Mouse (Mus musculus): ENCODE data around the gene Etv4. TPM values are rescaled to one million over a fixed set of nuclear protein-coding genes. Genes with fewer than 3 reads are reported as not detected.

Etv4 gene
- polyA plus RNA-seq (2015; fragmentation: Nextera tagmentation; extraction: Ambion mirVana) = 4.5 and 6.4 TPM in 2 replicates

- Histone ChIP-seq H3K9me3 (no peaks in the 10 kb centered on the region), H3K4me2 (peak within 1 kb of the TSS; percentile 94), H3K36me3 (no peaks in the 10 kb centered on the region), H3K4me1 (replicated peaks) (peaks cover 25% of the 10 kb centered on the region), H3K9ac (peak within 1 kb of the TSS; percentile 68), H3K4me3 (peak within 1 kb of the TSS; percentile 52), H3K27me3 (peaks cover 90% of the 10 kb centered on the region), H3K27ac (0 out of 2 replicates have a peak within 1 kb of the TSS, but pooled peaks have one; percentile 30)
- peak; percentile 94 for ATAC-seq (ENCODE audit: low FRiP score)
- WGBS = under 1% methylated on average over 35 of the region's 35 CpGs
Observed at GRCm38 (mm10) chr11:101785143-101785851, at the start of gene Etv4. Gene Etv4 (minus strand): TSS chr11:101785371.

DNA sequence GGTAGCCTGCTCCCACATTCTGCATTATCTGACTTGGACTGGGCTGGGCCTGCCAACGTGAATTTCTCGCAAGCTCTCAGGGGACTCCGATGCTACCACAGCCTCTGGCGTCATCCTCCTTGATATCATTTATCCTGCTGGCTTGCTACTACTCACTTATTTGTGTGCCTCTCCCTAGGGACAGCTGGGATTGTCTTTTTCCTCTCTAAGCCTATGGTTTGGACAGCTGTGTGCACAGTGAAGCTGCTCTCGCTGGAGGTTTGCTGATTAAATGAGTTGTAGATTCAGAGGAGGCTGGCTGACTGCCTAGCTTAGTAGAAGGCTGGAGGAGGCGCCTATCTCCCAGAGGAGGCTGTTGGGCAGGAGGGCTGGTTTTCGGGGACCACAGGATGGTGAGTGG is 46.8 kb upstream of the Etv4 start:
- Histone ChIP-seq H3K4me3 (no peak overlapping the region), H3K4me2 (no peak overlapping the region), H3K9ac (no peak overlapping the region), H3K4me1 (replicated peaks) (peaks cover 22% of the 10 kb centered on the region), H3K27me3 (no peaks in the 10 kb centered on the region), H3K27ac (peak overlapping the region; percentile 55), H3K36me3 (no peaks in the 10 kb centered on the region), H3K9me3 (no peaks in the 10 kb centered on the region)
- 52% methylated on average over 7 of the region's 7 CpGs for WGBS
- ATAC-seq (ENCODE audit: low FRiP score) = 0 out of 2 replicates have a peak, but pooled peaks have one; percentile 49

DNA sequence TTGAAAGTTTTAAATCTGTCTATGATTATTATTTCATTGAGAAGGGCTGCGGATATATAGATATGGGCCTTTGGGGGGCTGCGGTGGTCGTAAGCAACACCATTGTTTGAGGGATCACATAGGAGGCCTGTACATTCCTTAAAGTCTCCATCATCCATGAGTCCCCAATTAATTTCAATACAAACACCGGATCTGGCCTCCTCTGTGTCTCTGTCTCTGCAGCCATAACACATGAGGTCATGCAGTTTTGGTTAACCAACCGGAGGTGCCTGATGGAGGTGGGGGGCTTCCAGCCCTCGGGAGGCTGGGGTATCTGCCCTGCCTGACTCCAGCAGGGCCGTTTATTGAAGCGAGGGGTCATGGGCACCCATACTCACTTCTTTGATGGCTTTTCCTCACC is 45.4 kb upstream of the Etv4 start:
- no peak overlapping the region for H3K9ac ChIP-seq
- H3K27me3 ChIP-seq = no peaks in the 10 kb centered on the region
- 70% methylated on average over 8 of the region's 8 CpGs for WGBS
- peaks cover 22% of the 10 kb centered on the region for H3K4me1 ChIP-seq (replicated peaks)
- no peaks in the 10 kb centered on the region for H3K9me3 ChIP-seq
- H3K27ac ChIP-seq = no peak overlapping the region
- H3K4me2 ChIP-seq = no peak overlapping the region
- ATAC-seq (ENCODE audit: low FRiP score) = no peak
- no peak overlapping the region for H3K4me3 ChIP-seq
- no peaks in the 10 kb centered on the region for H3K36me3 ChIP-seq

DNA sequence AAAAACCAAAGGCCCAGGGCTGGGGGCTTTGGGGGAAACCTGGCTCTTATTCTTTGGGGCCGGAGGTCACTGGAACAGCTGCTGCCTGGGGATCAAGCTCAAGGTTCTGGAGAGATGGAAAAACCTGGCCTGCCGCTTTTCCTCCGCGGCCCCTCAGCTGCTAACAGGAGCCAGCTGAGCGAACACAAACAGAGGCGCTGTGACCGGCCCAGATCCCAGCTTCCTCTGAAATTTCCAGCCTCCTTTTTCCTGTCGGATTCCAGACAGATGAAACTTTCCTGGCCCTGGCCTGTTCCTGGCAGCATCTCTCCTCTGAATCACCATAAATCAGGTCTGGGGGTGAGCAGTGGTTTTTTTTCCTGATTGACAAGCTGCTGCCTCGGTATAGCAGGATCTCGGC is 44.9 kb upstream of the Etv4 start:
- ATAC-seq (ENCODE audit: low FRiP score) = no peak
- Histone ChIP-seq H3K4me1 (replicated peaks) (peaks cover 22% of the 10 kb centered on the region), H3K9me3 (no peaks in the 10 kb centered on the region), H3K27ac (no peak overlapping the region), H3K36me3 (no peaks in the 10 kb centered on the region), H3K4me3 (no peak overlapping the region), H3K4me2 (no peak overlapping the region), H3K27me3 (no peaks in the 10 kb centered on the region), H3K9ac (peak overlapping the region; percentile 49; the same call in 1 of the 2 replicates)
- 25% methylated on average over 10 of the region's 10 CpGs for WGBS

GRCm38 (mm10) chr11:101828718-101829117 is 43.5 kb upstream of the Etv4 start:
- Histone ChIP-seq H3K4me3 (no peak overlapping the region), H3K36me3 (no peaks in the 10 kb centered on the region), H3K4me2 (no peak overlapping the region), H3K27ac (no peak overlapping the region), H3K9me3 (no peaks in the 10 kb centered on the region), H3K9ac (no peak overlapping the region), H3K4me1 (replicated peaks) (peaks cover 22% of the 10 kb centered on the region), H3K27me3 (0 out of 2 replicates have a peak, but pooled peaks cover 1% of the 10 kb centered on the region)
- 93% methylated on average over 4 of the region's 4 CpGs for WGBS
- no peak for ATAC-seq (ENCODE audit: low FRiP score)

DNA sequence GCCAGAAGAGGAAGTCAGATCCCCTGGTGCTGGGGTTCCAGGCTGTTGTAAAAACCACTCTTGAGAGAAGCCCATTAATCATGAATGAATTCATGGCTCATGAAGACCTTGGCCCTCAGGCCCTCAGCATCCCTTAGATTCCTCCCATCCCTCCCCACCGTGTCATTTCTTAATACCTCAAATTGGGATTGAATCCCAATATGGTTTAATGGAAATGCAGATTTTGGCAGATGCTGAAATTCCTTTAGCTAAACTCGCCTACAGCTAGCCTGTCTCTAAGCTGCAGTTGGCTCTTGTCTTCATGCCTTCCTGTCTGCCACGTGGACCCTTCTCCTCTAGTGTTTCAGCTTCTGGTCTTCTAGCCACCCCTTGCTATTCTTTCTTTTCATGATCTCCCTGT is 38.0 kb upstream of the Etv4 start:
- H3K4me2 ChIP-seq = no peak overlapping the region
- 0 out of 2 replicates have a peak, but pooled peaks cover 5% of the 10 kb centered on the region for H3K27me3 ChIP-seq
- H3K9ac ChIP-seq = no peak overlapping the region
- no peaks in the 10 kb centered on the region for H3K36me3 ChIP-seq
- ATAC-seq (ENCODE audit: low FRiP score) = no peak
- no peak overlapping the region for H3K27ac ChIP-seq
- no peak overlapping the region for H3K4me3 ChIP-seq
- no peaks in the 10 kb centered on the region for H3K4me1 ChIP-seq (replicated peaks)
- WGBS = 76% methylated on average over 3 of the region's 3 CpGs
- no peaks in the 10 kb centered on the region for H3K9me3 ChIP-seq

DNA sequence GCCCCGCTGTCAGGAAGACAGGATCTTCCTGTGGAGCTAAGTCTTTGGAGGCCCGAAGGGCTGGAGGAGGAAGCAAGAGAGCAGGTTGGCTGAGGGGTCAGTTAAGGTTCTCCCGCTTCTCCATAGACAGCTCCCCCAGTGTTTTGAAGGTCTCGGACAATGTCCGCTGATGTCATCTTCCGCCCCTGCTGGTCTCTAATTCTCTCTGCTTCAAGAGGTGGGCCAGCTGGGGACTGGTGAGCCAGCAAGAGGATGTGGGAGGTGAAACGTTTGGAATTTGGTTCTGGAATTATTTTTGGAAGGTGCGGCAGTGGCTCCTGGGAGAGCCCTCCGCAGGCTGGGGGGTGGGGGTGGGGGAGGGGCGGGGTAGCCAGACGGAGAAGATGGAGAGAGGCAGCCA is 35.7 kb upstream of the Etv4 start:
- WGBS = 45% methylated on average over 10 of the region's 11 CpGs
- Histone ChIP-seq H3K9me3 (no peaks in the 10 kb centered on the region), H3K36me3 (no peaks in the 10 kb centered on the region), H3K4me3 (no peak overlapping the region), H3K4me1 (replicated peaks) (peaks cover 4% of the 10 kb centered on the region), H3K27ac (no peak overlapping the region), H3K9ac (no peak overlapping the region), H3K27me3 (peaks cover 5% of the 10 kb centered on the region; the same call in 1 of the 2 replicates), H3K4me2 (no peak overlapping the region)
- ATAC-seq (ENCODE audit: low FRiP score) = no peak

DNA sequence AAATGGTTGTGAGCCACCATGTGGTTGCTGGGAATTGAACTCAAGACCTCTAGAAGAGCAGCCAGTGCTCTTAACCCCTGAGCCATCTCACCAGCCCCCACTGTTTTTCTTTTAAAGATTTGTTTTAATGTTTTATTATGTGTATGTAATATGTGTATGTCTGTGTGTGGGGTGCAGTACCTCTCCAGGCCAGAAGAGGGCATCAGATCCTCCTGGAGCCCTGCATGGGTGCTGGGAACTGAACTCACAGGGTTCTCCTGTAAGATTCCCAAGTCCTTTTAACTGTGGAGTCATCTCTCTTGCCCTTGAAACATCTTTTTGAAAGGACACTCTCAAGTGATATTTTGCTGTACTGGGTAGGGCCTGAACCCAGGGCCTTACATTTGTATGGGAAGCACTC is 34.7 kb upstream of the Etv4 start:
- Histone ChIP-seq H3K4me3 (no peak overlapping the region), H3K4me1 (replicated peaks) (peaks cover 14% of the 10 kb centered on the region), H3K9me3 (no peaks in the 10 kb centered on the region), H3K4me2 (no peak overlapping the region), H3K36me3 (no peaks in the 10 kb centered on the region), H3K9ac (no peak overlapping the region), H3K27me3 (peaks cover 5% of the 10 kb centered on the region; the same call in 1 of the 2 replicates), H3K27ac (no peak overlapping the region)
- ATAC-seq (ENCODE audit: low FRiP score) = no peak

GRCm38 (mm10) chr11:101815103-101816085 is 30.2 kb upstream of the Etv4 start:
- Histone ChIP-seq H3K4me3 (no peak overlapping the region), H3K27me3 (peaks cover 13% of the 10 kb centered on the region), H3K36me3 (no peaks in the 10 kb centered on the region), H3K4me1 (replicated peaks) (peaks cover 21% of the 10 kb centered on the region), H3K27ac (no peak overlapping the region), H3K9me3 (no peaks in the 10 kb centered on the region), H3K9ac (no peak overlapping the region), H3K4me2 (peak overlapping the region; percentile 45)
- ATAC-seq (ENCODE audit: low FRiP score) = no peak
- WGBS = 12% methylated on average over 22 of the region's 22 CpGs

DNA sequence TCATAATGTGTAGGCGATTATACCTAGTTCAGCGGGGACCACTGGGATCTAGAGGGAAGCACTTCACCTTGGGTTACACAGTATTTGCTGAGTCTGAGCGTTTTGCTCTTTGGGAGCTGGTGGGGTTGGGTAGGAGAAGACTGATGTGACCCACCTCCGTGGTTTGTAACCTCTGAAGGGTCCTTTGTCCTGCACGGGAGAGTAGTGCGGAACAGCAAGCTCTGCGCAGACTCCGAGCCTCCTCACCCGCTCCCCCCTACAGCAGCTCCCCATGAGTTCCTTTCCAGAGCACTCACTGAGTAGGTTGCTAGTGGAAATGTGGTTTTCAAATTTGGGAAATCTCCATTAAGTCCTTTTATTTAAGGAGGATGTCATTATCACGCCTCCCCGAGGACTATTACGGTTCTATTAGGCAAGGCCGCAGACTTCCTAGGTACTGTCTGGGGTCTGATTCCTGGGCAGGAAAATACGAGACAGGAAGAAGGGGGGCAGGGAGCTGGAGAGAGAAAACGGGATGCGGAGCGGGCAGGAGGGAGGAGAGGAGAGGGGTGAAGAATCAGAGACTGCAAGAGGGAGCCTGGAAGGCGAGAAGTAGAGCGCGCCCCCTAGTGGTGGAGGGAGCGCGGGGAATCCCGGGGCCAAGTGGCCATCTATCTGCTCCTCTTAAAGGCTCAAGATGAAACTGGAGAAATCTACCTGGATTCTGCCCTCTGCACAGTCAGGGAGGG is 29.4 kb upstream of the Etv4 start:
- peak overlapping the region; percentile 35; the same call in 1 of the 2 replicates for H3K9ac ChIP-seq
- H3K4me1 ChIP-seq (replicated peaks) = peaks cover 21% of the 10 kb centered on the region
- WGBS = 9% methylated on average over 23 of the region's 23 CpGs
- no peaks in the 10 kb centered on the region for H3K36me3 ChIP-seq
- ATAC-seq (ENCODE audit: low FRiP score) = peak; percentile 57; the same call in 1 of the 2 replicates
- peak overlapping the region; percentile 45 for H3K4me2 ChIP-seq
- H3K27me3 ChIP-seq = peaks cover 21% of the 10 kb centered on the region
- no peaks in the 10 kb centered on the region for H3K9me3 ChIP-seq
- H3K4me3 ChIP-seq = peak overlapping the region; percentile 24
- no peak overlapping the region for H3K27ac ChIP-seq

DNA sequence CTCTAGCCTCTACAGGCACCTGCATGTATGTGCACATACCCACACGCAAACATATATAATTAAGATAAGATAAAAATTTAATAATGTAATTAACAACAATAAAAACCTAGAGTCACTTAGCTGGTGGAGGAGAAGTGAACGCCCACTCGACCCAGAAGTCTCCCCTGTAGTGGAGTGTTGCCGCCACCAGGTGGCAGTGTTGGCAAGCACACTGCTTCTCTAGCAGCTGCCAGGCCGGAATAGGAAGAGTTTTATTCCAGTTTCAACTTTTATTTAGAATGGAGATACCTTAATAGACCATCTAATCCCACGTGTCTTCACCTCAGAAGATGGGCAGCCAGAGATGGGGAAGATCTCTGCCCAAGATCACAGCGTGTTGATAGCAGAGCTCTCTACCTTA is 28.1 kb upstream of the Etv4 start:
- Histone ChIP-seq H3K9ac (no peak overlapping the region), H3K4me1 (replicated peaks) (peaks cover 21% of the 10 kb centered on the region), H3K9me3 (no peaks in the 10 kb centered on the region), H3K4me2 (no peak overlapping the region), H3K27ac (no peak overlapping the region), H3K36me3 (no peaks in the 10 kb centered on the region), H3K4me3 (no peak overlapping the region), H3K27me3 (peaks cover 31% of the 10 kb centered on the region)
- 5% methylated on average over 7 of the region's 7 CpGs for WGBS
- ATAC-seq (ENCODE audit: low FRiP score) = no peak

All from hindbrain, embryonic 13.5 days (tissue).